Mouse (Mus musculus) kidney, embryonic 14.5 days (tissue): ENCODE results near the gene BC034090. TPM values are rescaled to one million over a fixed set of nuclear protein-coding genes. Genes with fewer than 3 reads are reported as not detected.
A peak's percentile ranks its signal among the peaks of the same experiment; 100 is the strongest.

ENCODE experiments used
- ATAC-seq: fragments of 200-750 bp; cut with Nextera tagmentation; 2 replicates; pipeline ENCODE4 v1.8.0; 2017; ENCODE audit warnings: moderate number of reproducible peaks, mild to moderate bottlenecking, moderate TSS enrichment, moderate library complexity; ENCODE audit not compliant: low FRiP score, low TSS enrichment
- H3K27ac ChIP-seq: fragments of 300-500 bp; sonication (generic); 2 replicates; pipeline ENCODE4 v1.5.1; 2014; ENCODE audit warnings: low read depth, mild to moderate bottlenecking, low read length, moderate library complexity, mixed read lengths
- H3K27me3 ChIP-seq: fragments of 300-500 bp; sonication (generic); 2 replicates; pipeline ENCODE4 v1.6.1; 2014; ENCODE audit warnings: mild to moderate bottlenecking, low read length; ENCODE audit not compliant: control insufficient read depth, insufficient read depth
- H3K36me3 ChIP-seq: fragments of 300-500 bp; sonication (generic); 2 replicates; pipeline ENCODE4 v1.6.1; 2014; ENCODE audit warnings: low read length, mixed read lengths; ENCODE audit not compliant: control insufficient read depth, insufficient read depth
- H3K4me1 ChIP-seq: fragments of 300-500 bp; sonication (generic); 2 replicates; pipeline ENCODE4 v1.6.1; 2014; ENCODE audit warnings: low read length, mixed read lengths; ENCODE audit not compliant: control insufficient read depth, insufficient read depth
- H3K4me2 ChIP-seq: fragments of 300-500 bp; sonication (generic); replicated peaks from 2 replicates; pipeline ENCODE4 v1.6.1; 2014; ENCODE audit warnings: low read depth, mild to moderate bottlenecking, low read length
- H3K4me3 ChIP-seq: fragments of 300-500 bp; sonication (generic); 2 replicates; pipeline ENCODE4 v1.5.1; 2014; ENCODE audit warnings: mild to moderate bottlenecking, low read length
- H3K9ac ChIP-seq: fragments of 300-500 bp; sonication (generic); 2 replicates; pipeline ENCODE4 v1.6.1; 2014; ENCODE audit warnings: low read depth, mild to moderate bottlenecking, low read length, moderate library complexity
- H3K9me3 ChIP-seq: fragments of 300-500 bp; sonication (generic); 2 replicates; pipeline ENCODE4 v1.6.1; 2016; ENCODE audit warnings: low read length; ENCODE audit not compliant: control insufficient read depth
- WGBS: fragments of 180-500 bp; shearing (Covaris S2); extraction: QIAGEN DNeasy Blood & Tissue Kit; methylation state at CpG from one replicate; pipeline ENCODE4 v1.1.7; 2014; 5-methylcytosine and 5-hydroxymethylcytosine counted together
- polyA plus RNA-seq: library from polyadenylated mRNA; unstranded; fragments of >200 nt; fragmentation: Nextera tagmentation; extraction: Ambion mirVana; gene quantifications from 2 replicates; pipeline ENCODE4 v1.2.1, GENCODE M21; 2014

BC034090 gene
- polyA plus RNA-seq, 1 experiment from 2014 or later: 4.9 TPM

GRCm38 (mm10) chr1:155249896-155250295 is 5.7 kb upstream of the BC034090 start:
- no peak overlapping the region for H3K27ac ChIP-seq
- H3K27me3 ChIP-seq: no peaks in the 10 kb centered on the region; the same call in 1 of the 2 replicates
- no peaks in the 10 kb centered on the region for H3K9me3 ChIP-seq
- no peak overlapping the region for H3K4me3 ChIP-seq
- H3K4me2 ChIP-seq: no peak overlapping the region
- no peak for ATAC-seq
- no peaks in the 10 kb centered on the region; the same call in 1 of the 2 replicates for H3K4me1 ChIP-seq
- no peaks in the 10 kb centered on the region for H3K36me3 ChIP-seq
- no peak overlapping the region for H3K9ac ChIP-seq
- 32% methylated on average over 5 of the region's 5 CpGs for WGBS

- Histone ChIP-seq H3K27me3 (no peaks in the 10 kb centered on the region; the same call in 1 of the 2 replicates), H3K27ac (no peak overlapping the region), H3K9ac (no peak overlapping the region), H3K9me3 (no peaks in the 10 kb centered on the region), H3K36me3 (no peaks in the 10 kb centered on the region), H3K4me1 (no peaks in the 10 kb centered on the region; the same call in 1 of the 2 replicates), H3K4me2 (no peak overlapping the region), H3K4me3 (no peak overlapping the region)
- WGBS: 57% methylated on average over 5 of the region's 5 CpGs
- ATAC-seq: no peak
Observed at GRCm38 (mm10) chr1:155248041-155248440, 3.8 kb upstream of the BC034090 start.

GRCm38 (mm10) chr1:155247441-155247840 is 3.2 kb upstream of the BC034090 start:
- WGBS: 40% methylated on average over 5 of the region's 5 CpGs
- Histone ChIP-seq H3K4me1 (no peaks in the 10 kb centered on the region; the same call in 1 of the 2 replicates), H3K27ac (no peak overlapping the region), H3K4me2 (no peak overlapping the region), H3K27me3 (no peaks in the 10 kb centered on the region; the same call in 1 of the 2 replicates), H3K9me3 (no peaks in the 10 kb centered on the region), H3K9ac (no peak overlapping the region), H3K36me3 (no peaks in the 10 kb centered on the region), H3K4me3 (no peak overlapping the region)
- ATAC-seq: no peak

- Histone ChIP-seq H3K27me3 (no peaks in the 10 kb centered on the region; the same call in 1 of the 2 replicates), H3K4me1 (no peaks in the 10 kb centered on the region; the same call in 1 of the 2 replicates), H3K27ac (no peak overlapping the region), H3K36me3 (peaks cover 6% of the 10 kb centered on the region; the same call in 1 of the 2 replicates), H3K9me3 (no peaks in the 10 kb centered on the region), H3K4me3 (0 out of 2 replicates have a peak overlapping the region, but pooled peaks have one; percentile 65), H3K4me2 (peak overlapping the region; percentile 97), H3K9ac (no peak overlapping the region)
- 73% methylated on average over 7 of the region's 7 CpGs for WGBS
- ATAC-seq: no peak
Observed at GRCm38 (mm10) chr1:155245516-155245915, 1.3 kb upstream of the BC034090 start.

- Histone ChIP-seq H3K27me3 (no peaks in the 10 kb centered on the region; the same call in 1 of the 2 replicates), H3K4me1 (no peaks in the 10 kb centered on the region; the same call in 1 of the 2 replicates), H3K4me3 (peak overlapping the region; percentile 65), H3K9ac (peak overlapping the region; percentile 85), H3K9me3 (no peaks in the 10 kb centered on the region), H3K27ac (peak overlapping the region; percentile 47; the same call in 1 of the 2 replicates), H3K4me2 (peak overlapping the region; percentile 97), H3K36me3 (peaks cover 9% of the 10 kb centered on the region; the same call in 1 of the 2 replicates)
- peak; percentile 51; the same call in 1 of the 2 replicates for ATAC-seq
- WGBS: 5% methylated on average over 29 of the region's 29 CpGs
Observed at GRCm38 (mm10) chr1:155244771-155245211, 547 bp upstream of the BC034090 start.

GRCm38 (mm10) chr1:155242488-155242745 is 1.8 kb downstream of the BC034090 start:
- peaks cover 10% of the 10 kb centered on the region for H3K4me1 ChIP-seq
- no peak overlapping the region for H3K9ac ChIP-seq
- no peaks in the 10 kb centered on the region for H3K9me3 ChIP-seq
- ATAC-seq: no peak
- H3K4me3 ChIP-seq: no peak overlapping the region
- H3K36me3 ChIP-seq: peaks cover 13% of the 10 kb centered on the region; the same call in 1 of the 2 replicates
- H3K27ac ChIP-seq: no peak overlapping the region
- 47% methylated on average over 1 of the region's 1 CpGs for WGBS
- no peaks in the 10 kb centered on the region; the same call in 1 of the 2 replicates for H3K27me3 ChIP-seq
- no peak overlapping the region for H3K4me2 ChIP-seq

GRCm38 (mm10) chr1:155241701-155242487 is 2.4 kb downstream of the BC034090 start:
- 79% methylated on average over 12 of the region's 12 CpGs for WGBS
- Histone ChIP-seq H3K9me3 (no peaks in the 10 kb centered on the region), H3K4me2 (no peak overlapping the region), H3K4me1 (peaks cover 15% of the 10 kb centered on the region), H3K27me3 (no peaks in the 10 kb centered on the region; the same call in 1 of the 2 replicates), H3K9ac (no peak overlapping the region), H3K4me3 (no peak overlapping the region), H3K36me3 (peaks cover 13% of the 10 kb centered on the region; the same call in 1 of the 2 replicates), H3K27ac (no peak overlapping the region)
- ATAC-seq: no peak

- Histone ChIP-seq H3K4me3 (no peak overlapping the region), H3K4me1 (peaks cover 20% of the 10 kb centered on the region), H3K36me3 (peaks cover 13% of the 10 kb centered on the region; the same call in 1 of the 2 replicates), H3K4me2 (no peak overlapping the region), H3K27me3 (no peaks in the 10 kb centered on the region; the same call in 1 of the 2 replicates), H3K27ac (no peak overlapping the region), H3K9ac (no peak overlapping the region), H3K9me3 (no peaks in the 10 kb centered on the region)
- ATAC-seq: no peak
- 85% methylated on average over 6 of the region's 6 CpGs for WGBS
Observed at GRCm38 (mm10) chr1:155239962-155240717, 4.1 kb downstream of the BC034090 start.
